Mouse (Mus musculus) forebrain, embryonic 10.5 days (tissue): Measurements from ENCODE around the gene Baz1a. TPM values are rescaled to one million over a fixed set of nuclear protein-coding genes. Genes with fewer than 3 reads are reported as not detected.

Experiments
- DNase-seq: peaks from one replicate; pipeline ENCODE4 v3.0.0-alpha.2; 2017; ENCODE audit warnings: low spot score; ENCODE audit errors: extremely low spot score
- H3K27ac ChIP-seq: fragments of 300-500 bp; sonication (generic); 2 replicates; pipeline ENCODE4 v1.5.1; 2016; ENCODE audit warnings: mild to moderate bottlenecking
- H3K27me3 ChIP-seq: fragments of 300-500 bp; sonication (generic); 2 replicates; pipeline ENCODE4 v1.6.1; 2016; ENCODE audit warnings: mild to moderate bottlenecking; ENCODE audit not compliant: poor library complexity, severe bottlenecking
- H3K36me3 ChIP-seq: fragments of 300-500 bp; sonication (generic); replicated peaks from 2 replicates; pipeline ENCODE4 v1.6.1; 2016; ENCODE audit warnings: mild to moderate bottlenecking, moderate library complexity
- H3K4me1 ChIP-seq: fragments of 300-500 bp; sonication (generic); 2 replicates; pipeline ENCODE4 v1.6.1; 2016
- H3K4me3 ChIP-seq: fragments of 300-500 bp; sonication (generic); 2 replicates; pipeline ENCODE4 v1.5.1; 2016; ENCODE audit warnings: mild to moderate bottlenecking, moderate library complexity
- H3K9me3 ChIP-seq: fragments of 300-500 bp; sonication (generic); 2 replicates; pipeline ENCODE4 v1.6.1; 2016; ENCODE audit warnings: mild to moderate bottlenecking, moderate library complexity
- WGBS: fragments of 180-500 bp; shearing (Covaris S2); methylation state at CpG from one replicate; pipeline ENCODE4 v1.1.7; 2016; 5-methylcytosine and 5-hydroxymethylcytosine counted together
- polyA plus RNA-seq: library from polyadenylated mRNA; unstranded; fragments of >200 nt; fragmentation: Nextera tagmentation; extraction: Ambion mirVana; gene quantifications from 2 replicates; pipeline ENCODE4 v1.2.1, GENCODE M21; 2016

Gene Baz1a
- polyA plus RNA-seq, 1 experiment from 2014 or later: 35.6 TPM

GRCm38 (mm10) chr12:54859531-54859930, 154.6 kb downstream of the Baz1a start:
- Histone ChIP-seq H3K4me1 (peaks cover 22% of the 10 kb centered on the region), H3K9me3 (no peaks in the 10 kb centered on the region), H3K27me3 (no peaks in the 10 kb centered on the region), H3K36me3 (peaks cover 63% of the 10 kb centered on the region), H3K4me3 (no peak overlapping the region), H3K27ac (no peak overlapping the region)
- no peak for DNase-seq
- WGBS: 92% methylated on average over 6 of the region's 6 CpGs

- Histone ChIP-seq H3K9me3 (no peaks in the 10 kb centered on the region), H3K4me1 (no peaks in the 10 kb centered on the region), H3K36me3 (peaks cover 16% of the 10 kb centered on the region), H3K27me3 (no peaks in the 10 kb centered on the region), H3K27ac (no peak overlapping the region), H3K4me3 (no peak overlapping the region)
- no peak for DNase-seq
- 85% methylated on average over 2 of the region's 2 CpGs for WGBS
These were observed 163.6 kb downstream of the Baz1a start for GRCm38 (mm10) chr12:54850551-54850950.

GRCm38 (mm10) chr12:54844415-54844814, 169.7 kb downstream of the Baz1a start:
- H3K27ac ChIP-seq: no peak overlapping the region
- no peaks in the 10 kb centered on the region for H3K9me3 ChIP-seq
- H3K27me3 ChIP-seq: no peaks in the 10 kb centered on the region
- no peaks in the 10 kb centered on the region for H3K4me1 ChIP-seq
- DNase-seq: no peak
- 0 out of 2 replicates have a peak, but pooled peaks cover 4% of the 10 kb centered on the region for H3K36me3 ChIP-seq
- no peak overlapping the region for H3K4me3 ChIP-seq

Other genes starting within 250 kb of the Baz1a start
- 188 and 196 TPM in 2 replicates for gene Snx6, start 218.6 kb downstream of the Baz1a start, polyA plus RNA-seq
- 198 and 200 TPM in 2 replicates for gene Cfl2, start 151.5 kb downstream of the Baz1a start, polyA plus RNA-seq
- gene Gm20403, start 27.8 kb downstream of the Baz1a start, polyA plus RNA-seq: not detected in 2 replicates
- 45.3 and 49.4 TPM in 2 replicates for gene 2700097O09Rik, start 65.8 kb upstream of the Baz1a start, polyA plus RNA-seq
- gene Srp54a, start 65.9 kb upstream of the Baz1a start, polyA plus RNA-seq: 140 and 155 TPM in 2 replicates
- 8.5 and 9.3 TPM in 2 replicates for gene Fam177a, start 110.1 kb upstream of the Baz1a start, polyA plus RNA-seq
- gene Srp54b, start 140.8 kb upstream of the Baz1a start, polyA plus RNA-seq: 44.0 and 47.5 TPM in 2 replicates
- 2.1 and 4.0 TPM in 2 replicates for gene 1700047I17Rik2, start 185.2 kb upstream of the Baz1a start, polyA plus RNA-seq
- 56.0 and 57.1 TPM in 2 replicates for gene Srp54c, start 215.8 kb upstream of the Baz1a start, polyA plus RNA-seq